Mouse (Mus musculus): ENCODE results near the gene Rpl36a.

- TF ChIP-seq CTCF (IDR thresholded peaks at IDR 0.05; ENCODE audit: insufficient read depth, low read length) (no peak), POLR2A (IDR thresholded peaks at IDR 0.05; ENCODE audit: borderline replicate concordance, extremely low read depth, low read depth, low read length) (no peak)
Observed at GRCm38 (mm10) chrX:134635860-134636259, 50.4 kb downstream of the Rpl36a start.

All from lung, adult 2 months (tissue).